Mouse (Mus musculus): ENCODE data around the gene Gprin1.

GRCm38 (mm10) chr13:54723143-54723542 is 26.5 kb downstream of the Gprin1 start:
- no peak for TF ChIP-seq GATA1 (IDR thresholded peaks at IDR 0.05; ENCODE audit: low read depth, low read length)
- no peak for TF ChIP-seq ZC3H11A (IDR thresholded peaks at IDR 0.05; ENCODE audit: low read depth, low read length)
